Mouse (Mus musculus) liver, embryonic 14.5 days (tissue): ENCODE results near the gene Akap13. TPM values are rescaled to one million over a fixed set of nuclear protein-coding genes. Genes with fewer than 3 reads are reported as not detected.

ENCODE experiments used
- ATAC-seq: fragments of 200-750 bp; cut with Nextera tagmentation; 2 replicates; pipeline ENCODE4 v1.8.0; 2017; ENCODE audit warnings: moderate number of reproducible peaks, mild to moderate bottlenecking, moderate library complexity; ENCODE audit not compliant: insufficient read depth
- DNase-seq, 3 experiments: peaks; one replicate each; pipeline ENCODE4 v3.0.0-alpha.2; 2012 to 2013; ENCODE audit warnings: low read depth in 3 of 3, low spot score in 3 of 3
- H3K27ac ChIP-seq: fragments of 300-500 bp; sonication (generic); 2 replicates; pipeline ENCODE4 v1.5.1; 2014; ENCODE audit warnings: moderate library complexity, mild to moderate bottlenecking, control low read depth, inconsistent platforms
- H3K27me3 ChIP-seq: fragments of 300-500 bp; sonication (generic); 2 replicates; pipeline ENCODE4 v1.6.1; 2014; ENCODE audit warnings: mild to moderate bottlenecking, low read length, moderate library complexity; ENCODE audit not compliant: control insufficient read depth, insufficient read depth
- H3K36me3 ChIP-seq: fragments of 300-500 bp; sonication (generic); replicated peaks from 2 replicates; pipeline ENCODE4 v1.6.1; 2014; ENCODE audit warnings: low read depth; ENCODE audit not compliant: control insufficient read depth, insufficient read depth
- H3K4me1 ChIP-seq, 2 experiments: fragments of 200-500 bp in 1 of 2; fragments of 300-500 bp in 1 of 2; sonication (generic) in 1 of 2; replicated peaks; 2 replicates each; pipeline ENCODE4 v1.6.1; 2012 to 2014; ENCODE audit warnings: antibody characterized with exemption in 1 of 2, inconsistent platforms in 1 of 2, low read length in 1 of 2; ENCODE audit not compliant: control insufficient read depth in 2 of 2, insufficient read depth in 2 of 2
- H3K4me2 ChIP-seq: fragments of 300-500 bp; sonication (generic); 2 replicates; pipeline ENCODE4 v1.6.1; 2014; ENCODE audit warnings: low read depth, mild to moderate bottlenecking, control low read depth, moderate library complexity
- H3K4me3 ChIP-seq, 2 experiments: fragments of 200-500 bp in 1 of 2; fragments of 300-500 bp in 1 of 2; sonication (generic) in 1 of 2; 2 replicates each; pipeline ENCODE4 v1.5.1; 2012 to 2014; ENCODE audit warnings: low read depth in 2 of 2, low read length in 2 of 2, mild to moderate bottlenecking in 2 of 2, control low read depth in 1 of 2, inconsistent platforms in 1 of 2, moderate library complexity in 1 of 2; ENCODE audit not compliant: insufficient read depth in 1 of 2
- H3K9ac ChIP-seq: fragments of 300-500 bp; sonication (generic); replicated peaks from 2 replicates; pipeline ENCODE4 v1.6.1; 2014; ENCODE audit warnings: mild to moderate bottlenecking, control low read depth, moderate library complexity
- H3K9me3 ChIP-seq: fragments of 300-500 bp; sonication (generic); 2 replicates; pipeline ENCODE4 v1.6.1; 2016; ENCODE audit warnings: low read length, mixed read lengths; ENCODE audit not compliant: control insufficient read depth
- CTCF ChIP-seq: IDR thresholded peaks from 2 replicates; pipeline ENCODE4 v1.5.1; 2016; ENCODE audit warnings: antibody characterized with exemption, low read depth, control low read depth
- EP300 ChIP-seq: IDR thresholded peaks from 2 replicates; pipeline ENCODE4 v1.6.1; 2016; ENCODE audit warnings: antibody characterized with exemption, low read depth
- WGBS: fragments of 180-500 bp; shearing (Covaris S2); extraction: QIAGEN DNeasy Blood & Tissue Kit; methylation state at CpG from one replicate; pipeline ENCODE4 v1.1.7; 2014; ENCODE audit not compliant: insufficient replicate concordance; 5-methylcytosine and 5-hydroxymethylcytosine counted together
- polyA plus RNA-seq, 2 experiments: library from polyadenylated mRNA; depleted of rRNA in 1 of 2; stranded (reverse) in 1 of 2; unstranded in 1 of 2; fragments of >200 nt; fragmentation: Nextera tagmentation in 1 of 2; extraction: Ambion mirVana in 1 of 2; gene quantifications; 2 replicates each; pipeline versions ENCODE4 v1.2.1 to v1.2.3; 2012 to 2014

Gene Akap13
- polyA plus RNA-seq, 2 experiments = 9.0 to 28.1 TPM

DNA sequence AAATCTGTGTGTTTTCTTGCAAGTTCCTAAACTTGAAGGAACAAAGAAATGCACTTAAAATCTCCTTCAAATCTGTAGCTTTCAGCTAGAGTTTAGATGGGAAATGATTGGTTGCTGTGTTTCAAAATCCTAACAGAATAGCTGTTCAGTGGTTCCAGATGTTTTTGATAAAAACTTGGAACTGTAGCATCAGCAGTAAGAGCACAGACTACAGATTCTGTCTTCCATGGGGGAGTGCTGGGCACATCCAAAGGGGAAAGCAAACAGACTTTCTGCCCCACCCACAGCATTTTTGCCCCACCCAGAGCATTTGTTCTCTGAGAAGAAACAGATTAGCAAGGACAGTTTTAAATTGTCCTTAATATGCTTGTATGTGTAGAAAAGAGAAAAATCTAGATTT, 184.7 kb downstream of the Akap13 start:
- Histone ChIP-seq H3K36me3 (no peaks in the 10 kb centered on the region; the same call in 1 of the 2 replicates), H3K27me3 (no peaks in the 10 kb centered on the region), H3K9ac (no peak overlapping the region), H3K4me2 (no peak overlapping the region), H3K4me1 (peaks cover 8 to 16% of the 10 kb centered on the region in 2 experiments), H3K27ac (no peak overlapping the region), H3K4me3 (no peak overlapping the region), H3K9me3 (no peaks in the 10 kb centered on the region)
- no peak for TF ChIP-seq CTCF
- no peak for TF ChIP-seq EP300
- ATAC-seq (no peak), DNase-seq (no peak)

DNA sequence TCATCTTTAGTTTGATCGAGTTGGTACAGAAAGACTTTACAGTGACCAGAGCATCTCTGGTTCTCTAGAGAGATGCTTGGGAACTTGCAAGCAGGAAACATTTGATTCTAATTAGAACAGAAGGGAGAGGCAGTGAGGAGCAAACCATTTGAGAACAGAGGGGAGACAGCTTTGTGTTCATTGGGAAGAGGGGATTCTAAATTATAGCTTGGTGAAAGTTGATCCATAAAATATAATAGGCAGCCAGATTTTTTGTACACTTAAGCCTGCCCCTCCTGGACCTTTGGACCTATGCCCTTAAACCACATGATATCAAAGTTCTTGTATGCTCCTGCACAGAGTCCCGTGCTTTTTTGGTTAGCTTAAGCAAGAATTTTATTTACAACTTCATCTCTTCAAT, 185.3 kb downstream of the Akap13 start:
- H3K4me2 ChIP-seq = no peak overlapping the region
- H3K9me3 ChIP-seq = no peaks in the 10 kb centered on the region
- H3K27me3 ChIP-seq = no peaks in the 10 kb centered on the region
- DNase-seq (no peak), ATAC-seq (no peak)
- 72% methylated on average over 2 of the region's 2 CpGs for WGBS
- no peak overlapping the region for H3K4me3 ChIP-seq
- no peak overlapping the region for H3K9ac ChIP-seq
- H3K27ac ChIP-seq = no peak overlapping the region
- H3K4me1 ChIP-seq = peaks cover 8 to 16% of the 10 kb centered on the region in 2 experiments
- H3K36me3 ChIP-seq = no peaks in the 10 kb centered on the region; the same call in 1 of the 2 replicates
- TF ChIP-seq EP300 = no peak

DNA sequence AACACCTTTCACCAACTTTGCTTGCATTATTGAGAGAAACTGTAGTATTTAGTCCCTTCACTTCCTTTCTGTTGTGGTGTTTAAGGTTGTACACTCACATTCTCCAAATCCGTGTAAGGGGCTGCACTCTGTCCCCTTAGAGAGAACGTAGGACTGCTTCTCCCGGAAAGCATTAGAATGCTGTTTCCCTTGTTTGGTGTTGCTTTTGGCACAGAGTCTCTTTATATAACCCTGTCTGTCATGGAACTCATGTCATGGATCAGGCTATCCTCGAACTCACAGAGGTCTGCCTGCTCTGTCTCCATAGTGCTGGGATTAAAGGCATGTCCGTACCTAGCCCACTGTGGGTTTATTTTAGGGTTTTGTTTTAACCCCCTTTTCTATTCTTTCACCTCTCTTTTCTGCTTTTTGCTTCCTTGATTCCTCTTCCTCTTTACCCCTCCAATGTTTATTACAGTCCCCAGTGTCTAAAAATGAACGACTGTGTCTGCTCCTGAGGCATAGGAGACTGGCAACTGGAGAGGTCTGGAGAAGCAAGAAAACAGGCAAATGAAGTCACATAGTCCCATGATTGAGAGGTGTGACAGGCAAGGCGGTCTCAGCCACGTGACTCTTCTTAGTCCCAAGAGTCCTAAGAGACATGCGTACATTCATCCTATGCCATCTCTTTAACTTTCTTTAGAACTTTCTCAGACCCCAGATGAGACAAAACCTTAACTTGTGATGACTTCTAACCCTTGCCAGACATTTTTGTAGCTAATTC, 186.3 kb downstream of the Akap13 start:
- H3K36me3 ChIP-seq = no peaks in the 10 kb centered on the region; the same call in 1 of the 2 replicates
- peak overlapping the region; percentile 37; the same call in 1 of the 2 replicates for H3K4me2 ChIP-seq
- H3K27me3 ChIP-seq = no peaks in the 10 kb centered on the region
- H3K4me3 ChIP-seq = no peak overlapping the region
- no peak overlapping the region for H3K9ac ChIP-seq
- WGBS = 62% methylated on average over 9 of the region's 9 CpGs
- TF ChIP-seq EP300 = no peak
- TF ChIP-seq CTCF = no peak
- ATAC-seq (no peak), DNase-seq (no peak)
- H3K4me1 ChIP-seq = peaks cover 8 to 16% of the 10 kb centered on the region in 2 experiments
- H3K27ac ChIP-seq = no peak overlapping the region
- H3K9me3 ChIP-seq = no peaks in the 10 kb centered on the region

DNA sequence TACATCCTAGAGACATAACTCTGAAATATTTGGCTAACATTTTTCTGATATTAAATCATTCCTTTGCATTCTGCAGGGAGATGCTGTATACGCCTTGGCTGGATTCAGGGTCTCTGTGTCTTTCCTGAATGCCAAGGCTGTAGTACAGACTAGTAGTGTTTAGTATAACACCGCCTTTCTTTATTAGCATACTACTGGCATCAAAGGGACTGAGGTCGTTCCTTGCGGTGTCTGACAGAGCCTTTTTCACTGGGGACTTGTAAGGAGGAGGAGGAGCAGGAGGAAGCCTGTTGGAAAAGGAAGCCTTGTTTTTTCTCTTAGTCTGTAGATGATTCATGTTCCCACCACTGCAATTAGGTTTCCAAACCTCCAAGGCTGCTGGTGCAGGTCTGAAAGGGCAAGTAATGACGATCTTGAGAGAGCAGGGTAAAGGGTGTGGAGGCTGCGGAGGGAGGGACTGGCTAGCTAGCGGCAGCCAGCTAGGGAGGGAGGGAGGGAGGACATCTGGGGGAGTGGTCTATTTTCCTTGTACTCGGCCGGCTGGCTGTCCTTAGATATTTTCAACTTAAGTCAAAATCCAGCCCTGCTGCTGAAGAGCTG, 186.9 kb downstream of the Akap13 start:
- TF ChIP-seq EP300 (no peak), CTCF (no peak)
- peak overlapping the region; percentile 37 for H3K4me2 ChIP-seq
- no peak overlapping the region for H3K27ac ChIP-seq
- WGBS = 19% methylated on average over 9 of the region's 9 CpGs
- H3K4me3 ChIP-seq = 0 out of 4 replicates have a peak overlapping the region, but pooled peaks of 1 of the 2 experiments have one; percentile 0
- H3K27me3 ChIP-seq = no peaks in the 10 kb centered on the region
- H3K9me3 ChIP-seq = no peaks in the 10 kb centered on the region
- H3K9ac ChIP-seq = no peak overlapping the region
- H3K4me1 ChIP-seq = peaks cover 8 to 16% of the 10 kb centered on the region in 2 experiments
- no peak for DNase-seq
- H3K36me3 ChIP-seq = no peaks in the 10 kb centered on the region; the same call in 1 of the 2 replicates
- ATAC-seq = peak; percentile 44; the same call in 1 of the 2 replicates

DNA sequence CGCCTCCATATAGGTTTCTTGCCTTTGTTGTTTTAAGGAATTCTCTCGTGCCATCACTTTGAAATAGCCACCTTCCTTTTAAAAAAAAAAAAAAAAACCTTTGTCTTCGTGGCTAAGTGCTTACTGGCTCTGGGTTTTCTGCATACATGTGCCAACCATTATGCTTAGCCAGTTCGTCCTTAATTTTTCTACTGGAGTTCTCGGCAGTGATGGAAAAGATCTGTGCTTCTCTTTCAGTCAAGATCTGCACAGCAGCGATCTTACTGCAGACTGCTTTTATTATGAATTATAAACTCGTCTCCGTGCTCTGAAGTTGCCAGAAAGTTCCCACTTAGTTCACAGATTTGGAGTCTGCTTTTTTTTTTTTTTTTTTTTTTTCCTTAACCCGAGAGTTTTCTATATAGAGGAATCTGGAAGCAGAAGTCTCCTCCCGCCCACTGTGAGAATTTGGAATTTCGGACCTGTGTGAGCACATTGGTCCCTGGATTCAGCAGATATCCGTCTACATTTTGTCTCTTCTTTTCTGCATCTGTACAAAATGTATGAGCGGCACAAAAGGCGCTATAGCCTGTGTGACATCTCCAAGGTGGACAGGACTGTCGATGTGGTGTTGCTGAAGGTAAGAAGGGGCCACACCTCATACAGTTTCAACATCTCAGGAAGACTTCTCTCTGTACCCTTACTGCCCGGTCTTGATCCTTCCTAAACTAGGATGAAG, 187.7 kb downstream of the Akap13 start:
- Histone ChIP-seq H3K27ac (no peak overlapping the region), H3K4me2 (peak overlapping the region; percentile 37; the same call in 1 of the 2 replicates), H3K4me3 (no peak overlapping the region), H3K4me1 (peaks cover 8 to 17% of the 10 kb centered on the region in 2 experiments), H3K36me3 (no peaks in the 10 kb centered on the region; the same call in 1 of the 2 replicates), H3K27me3 (no peaks in the 10 kb centered on the region), H3K9me3 (no peaks in the 10 kb centered on the region), H3K9ac (no peak overlapping the region)
- no peak for ATAC-seq
- 67% methylated on average over 16 of the region's 16 CpGs for WGBS
- DNase-seq = no peak
- TF ChIP-seq CTCF = no peak
- TF ChIP-seq EP300 = no peak
